Mouse (Mus musculus) heart, embryonic 13.5 days (tissue): Measurements from ENCODE around the gene Ccdc113. TPM values are rescaled to one million over a fixed set of nuclear protein-coding genes. Genes with fewer than 3 reads are reported as not detected.
A peak's percentile ranks its signal among the peaks of the same experiment; 100 is the strongest.

Experiments used
- ATAC-seq: fragments of 200-750 bp; cut with Nextera tagmentation; 2 replicates; pipeline ENCODE4 v1.8.0; 2017; ENCODE audit warnings: moderate TSS enrichment; ENCODE audit not compliant: insufficient number of reproducible peaks, low FRiP score, low TSS enrichment; ENCODE audit errors: extremely low read depth
- H3K27ac ChIP-seq: fragments of 300-500 bp; sonication (generic); replicated peaks from 2 replicates; pipeline ENCODE4 v1.5.1; 2015; ENCODE audit warnings: moderate library complexity, mild to moderate bottlenecking, inconsistent platforms
- H3K27me3 ChIP-seq: fragments of 300-500 bp; sonication (generic); replicated peaks from 2 replicates; pipeline ENCODE4 v1.6.1; 2015; ENCODE audit warnings: mild to moderate bottlenecking, inconsistent platforms
- H3K36me3 ChIP-seq: fragments of 300-500 bp; sonication (generic); 2 replicates; pipeline ENCODE4 v1.6.1; 2015; ENCODE audit warnings: mild to moderate bottlenecking, inconsistent platforms
- H3K4me1 ChIP-seq: fragments of 300-500 bp; sonication (generic); 2 replicates; pipeline ENCODE4 v1.6.1; 2015; ENCODE audit warnings: inconsistent platforms
- H3K4me2 ChIP-seq: fragments of 300-500 bp; sonication (generic); 2 replicates; pipeline ENCODE4 v1.6.1; 2015; ENCODE audit warnings: inconsistent platforms, mild to moderate bottlenecking, moderate library complexity
- H3K4me3 ChIP-seq: fragments of 300-500 bp; sonication (generic); 2 replicates; pipeline ENCODE4 v1.5.1; 2015; ENCODE audit warnings: moderate library complexity, mild to moderate bottlenecking, inconsistent platforms
- H3K9ac ChIP-seq: fragments of 300-500 bp; sonication (generic); 2 replicates; pipeline ENCODE4 v1.6.1; 2015; ENCODE audit warnings: inconsistent platforms, mild to moderate bottlenecking, moderate library complexity
- H3K9me3 ChIP-seq: fragments of 300-500 bp; sonication (generic); 2 replicates; pipeline ENCODE4 v1.6.1; 2016; ENCODE audit warnings: inconsistent platforms
- WGBS: fragments of 180-500 bp; shearing (Covaris S2); methylation state at CpG from one replicate; pipeline ENCODE4 v1.1.7; 2015; ENCODE audit warnings: mixed read lengths; 5-methylcytosine and 5-hydroxymethylcytosine counted together
- polyA plus RNA-seq: library from polyadenylated mRNA; unstranded; fragments of >200 nt; fragmentation: Nextera tagmentation; extraction: Ambion mirVana; gene quantifications from 2 replicates; pipeline ENCODE4 v1.2.1, GENCODE M21; 2015

Gene Ccdc113
- polyA plus RNA-seq, 1 experiment from 2014 or later, result 2.2 TPM

DNA sequence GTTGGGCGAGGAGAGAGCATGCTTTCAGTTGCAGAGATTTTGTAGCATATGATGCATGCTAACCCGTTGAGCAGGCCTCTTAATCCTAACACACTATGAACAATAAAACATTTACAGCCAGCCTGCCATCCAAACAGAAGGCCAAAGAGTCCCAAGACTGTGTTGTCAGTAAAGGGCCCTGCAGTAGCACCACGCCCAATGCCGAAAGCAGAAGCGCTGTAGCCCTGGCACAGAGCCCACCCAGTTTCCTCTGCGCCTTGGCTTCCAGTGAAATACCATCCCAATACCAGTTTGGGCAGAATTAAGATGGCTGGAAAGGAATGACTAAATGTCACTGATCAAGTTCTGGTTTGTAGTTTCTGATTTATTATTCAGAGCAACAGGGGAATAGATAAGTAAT is 8.3 kb downstream of the Ccdc113 start:
- no peak overlapping the region for H3K27ac ChIP-seq
- 86% methylated on average over 6 of the region's 6 CpGs for WGBS
- no peaks in the 10 kb centered on the region for H3K27me3 ChIP-seq
- 0 out of 2 replicates have a peak, but pooled peaks cover 3% of the 10 kb centered on the region for H3K9me3 ChIP-seq
- H3K4me1 ChIP-seq, result no peaks in the 10 kb centered on the region; the same call in 1 of the 2 replicates
- no peak overlapping the region for H3K4me3 ChIP-seq
- H3K9ac ChIP-seq, result no peak overlapping the region
- ATAC-seq, result no peak
- no peaks in the 10 kb centered on the region; the same call in 1 of the 2 replicates for H3K36me3 ChIP-seq
- H3K4me2 ChIP-seq, result no peak overlapping the region

DNA sequence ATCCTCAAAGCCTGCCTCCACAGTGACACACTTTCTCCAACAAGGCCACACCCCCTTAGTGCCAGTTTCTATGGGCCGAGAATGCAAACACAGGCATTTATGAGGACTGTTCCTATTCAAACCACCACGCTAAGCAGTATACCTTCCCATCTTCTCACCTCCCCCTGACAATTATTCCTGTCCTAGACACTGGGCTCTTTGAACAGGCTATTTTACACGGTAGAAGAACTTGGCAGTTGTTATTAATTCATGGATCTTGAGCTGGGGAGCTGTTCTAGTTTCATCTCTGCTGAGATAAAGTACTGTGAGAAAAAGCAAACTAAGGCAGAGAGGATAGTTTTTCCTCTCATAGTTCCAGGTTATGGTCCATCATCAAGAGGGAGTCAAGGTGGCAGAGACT is 9.2 kb downstream of the Ccdc113 start:
- 83% methylated on average over 3 of the region's 3 CpGs for WGBS
- Histone ChIP-seq H3K9me3 (0 out of 2 replicates have a peak, but pooled peaks cover 3% of the 10 kb centered on the region), H3K4me1 (peaks cover 5% of the 10 kb centered on the region), H3K27me3 (no peaks in the 10 kb centered on the region), H3K4me3 (no peak overlapping the region), H3K27ac (no peak overlapping the region), H3K9ac (no peak overlapping the region), H3K36me3 (no peaks in the 10 kb centered on the region; the same call in 1 of the 2 replicates), H3K4me2 (no peak overlapping the region)
- ATAC-seq, result no peak

DNA sequence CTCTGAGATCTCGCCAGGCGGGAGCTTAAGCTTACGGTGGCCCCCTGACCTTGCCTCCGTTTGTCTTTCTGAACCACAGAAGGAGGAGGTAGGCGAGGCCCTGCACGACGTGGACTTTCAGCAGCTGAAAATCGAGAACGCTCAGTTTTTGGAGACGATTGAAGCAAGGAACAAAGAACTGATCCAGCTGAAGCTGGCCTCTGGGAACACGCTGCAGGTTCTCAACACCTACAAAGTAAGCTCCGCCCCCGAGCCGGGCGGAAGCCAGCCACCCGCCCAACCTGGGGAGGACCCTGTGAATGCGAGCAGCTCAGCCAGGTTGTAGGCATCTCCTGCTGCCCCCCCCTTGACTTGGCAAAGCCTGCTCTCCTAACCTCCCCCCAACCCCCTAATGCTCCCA is 11.9 kb downstream of the Ccdc113 start:
- H3K9me3 ChIP-seq, result 0 out of 2 replicates have a peak, but pooled peaks cover 3% of the 10 kb centered on the region
- no peak overlapping the region for H3K4me3 ChIP-seq
- H3K4me2 ChIP-seq, result no peak overlapping the region
- no peak overlapping the region for H3K27ac ChIP-seq
- no peaks in the 10 kb centered on the region; the same call in 1 of the 2 replicates for H3K36me3 ChIP-seq
- WGBS, result 68% methylated on average over 17 of the region's 17 CpGs
- H3K9ac ChIP-seq, result no peak overlapping the region
- peaks cover 16% of the 10 kb centered on the region for H3K4me1 ChIP-seq
- ATAC-seq, result no peak
- H3K27me3 ChIP-seq, result no peaks in the 10 kb centered on the region

DNA sequence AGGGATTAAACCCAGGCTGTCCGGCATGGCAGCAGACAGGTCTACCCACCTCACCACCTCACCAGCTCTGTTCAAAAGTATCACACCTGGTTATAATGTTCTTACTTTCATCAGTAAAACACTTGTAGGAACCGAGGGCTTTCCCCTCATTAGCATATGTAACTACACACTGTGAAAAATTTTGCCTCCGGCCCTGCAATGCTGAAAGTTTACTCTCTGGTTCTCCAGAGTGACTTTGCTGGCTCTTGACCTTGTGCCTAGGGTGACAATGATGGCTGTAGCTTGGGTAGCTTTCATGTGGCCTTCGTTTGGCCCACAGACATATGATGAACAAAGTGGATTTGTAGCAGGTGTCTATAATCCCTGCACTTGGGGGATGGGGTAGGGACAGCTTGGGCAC is 13.1 kb downstream of the Ccdc113 start:
- Histone ChIP-seq H3K9me3 (0 out of 2 replicates have a peak, but pooled peaks cover 3% of the 10 kb centered on the region), H3K4me2 (no peak overlapping the region), H3K27ac (no peak overlapping the region), H3K4me3 (no peak overlapping the region), H3K36me3 (no peaks in the 10 kb centered on the region; the same call in 1 of the 2 replicates), H3K4me1 (peaks cover 16% of the 10 kb centered on the region), H3K27me3 (no peaks in the 10 kb centered on the region), H3K9ac (no peak overlapping the region)
- WGBS, result 79% methylated on average over 4 of the region's 4 CpGs
- no peak for ATAC-seq

DNA sequence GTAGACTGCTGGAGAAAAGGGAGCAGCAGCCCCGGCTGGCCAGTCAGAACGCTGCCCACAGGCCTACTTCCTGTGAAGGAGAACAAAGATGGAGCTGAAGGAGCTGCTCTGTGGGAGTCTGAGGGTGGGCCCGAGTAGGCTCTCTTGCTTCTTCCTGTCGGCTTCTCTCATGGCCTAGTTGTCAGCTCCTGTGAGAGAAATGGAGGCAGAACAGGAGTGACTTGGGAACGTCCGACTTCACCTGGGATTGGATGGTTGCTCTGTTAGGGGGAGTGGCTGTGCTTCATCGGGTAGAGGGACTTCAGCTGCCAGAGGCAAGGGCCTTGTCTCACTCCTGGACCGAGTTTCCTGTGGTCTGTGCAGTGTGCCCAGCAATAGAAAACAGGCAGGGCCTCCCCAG is 14.0 kb downstream of the Ccdc113 start:
- Histone ChIP-seq H3K27me3 (no peaks in the 10 kb centered on the region), H3K36me3 (no peaks in the 10 kb centered on the region; the same call in 1 of the 2 replicates), H3K9me3 (no peaks in the 10 kb centered on the region), H3K4me2 (no peak overlapping the region), H3K9ac (0 out of 2 replicates have a peak overlapping the region, but pooled peaks have one; percentile 2), H3K4me3 (no peak overlapping the region), H3K27ac (peak overlapping the region; percentile 10; the same call in 1 of the 2 replicates), H3K4me1 (peaks cover 16% of the 10 kb centered on the region)
- no peak for ATAC-seq
- WGBS, result 49% methylated on average over 8 of the region's 8 CpGs

- no peaks in the 10 kb centered on the region for H3K36me3 ChIP-seq
- H3K4me1 ChIP-seq, result peaks cover 16% of the 10 kb centered on the region
- H3K27ac ChIP-seq, result no peak overlapping the region
- no peak overlapping the region for H3K4me2 ChIP-seq
- H3K27me3 ChIP-seq, result no peaks in the 10 kb centered on the region
- no peak overlapping the region for H3K9ac ChIP-seq
- H3K9me3 ChIP-seq, result no peaks in the 10 kb centered on the region
- no peak; the same call in 1 of the 2 replicates for ATAC-seq
- H3K4me3 ChIP-seq, result no peak overlapping the region
- WGBS, result 59% methylated on average over 16 of the region's 16 CpGs
Measured at GRCm38 (mm10) chr8:95549871-95550829, 16.3 kb downstream of the Ccdc113 start.

GRCm38 (mm10) chr8:95551577-95551976 is 17.7 kb downstream of the Ccdc113 start:
- Histone ChIP-seq H3K4me2 (no peak overlapping the region), H3K9me3 (no peaks in the 10 kb centered on the region), H3K27me3 (no peaks in the 10 kb centered on the region), H3K4me3 (no peak overlapping the region), H3K9ac (no peak overlapping the region), H3K36me3 (no peaks in the 10 kb centered on the region), H3K27ac (no peak overlapping the region), H3K4me1 (peaks cover 16% of the 10 kb centered on the region)
- 66% methylated on average over 4 of the region's 4 CpGs for WGBS
- ATAC-seq, result no peak

DNA sequence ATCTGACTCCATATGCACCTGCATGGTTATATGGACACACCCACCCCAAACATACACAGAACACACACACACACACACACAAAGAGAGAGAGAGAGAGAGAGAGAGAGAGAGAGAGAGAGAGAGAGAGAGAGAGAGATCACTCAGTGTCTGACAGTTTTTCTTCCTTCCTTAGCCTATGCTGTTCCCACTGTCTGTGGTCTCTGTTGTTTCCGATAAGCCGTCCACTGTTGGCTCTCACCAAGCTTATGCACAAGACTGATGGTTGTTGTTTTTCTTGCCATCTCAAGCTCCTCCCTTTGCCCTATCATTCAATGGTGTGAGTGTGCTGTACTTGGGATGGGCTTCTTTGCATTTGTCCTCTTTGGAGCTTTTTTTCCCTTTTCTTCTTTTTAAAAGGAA is 22.1 kb downstream of the Ccdc113 start:
- no peak overlapping the region for H3K4me2 ChIP-seq
- no peaks in the 10 kb centered on the region for H3K9me3 ChIP-seq
- no peaks in the 10 kb centered on the region for H3K4me1 ChIP-seq
- no peaks in the 10 kb centered on the region for H3K27me3 ChIP-seq
- H3K9ac ChIP-seq, result no peak overlapping the region
- H3K4me3 ChIP-seq, result no peak overlapping the region
- no peak for ATAC-seq
- H3K36me3 ChIP-seq, result no peaks in the 10 kb centered on the region
- no peak overlapping the region for H3K27ac ChIP-seq
- WGBS, result 83% methylated on average over 2 of the region's 2 CpGs

GRCm38 (mm10) chr8:95566217-95566616 is 32.3 kb downstream of the Ccdc113 start:
- H3K4me1 ChIP-seq, result peaks cover 10% of the 10 kb centered on the region
- no peaks in the 10 kb centered on the region for H3K36me3 ChIP-seq
- no peak overlapping the region for H3K9ac ChIP-seq
- no peak for ATAC-seq
- H3K27ac ChIP-seq, result no peak overlapping the region
- H3K27me3 ChIP-seq, result no peaks in the 10 kb centered on the region
- H3K4me3 ChIP-seq, result no peak overlapping the region
- no peak overlapping the region for H3K4me2 ChIP-seq
- H3K9me3 ChIP-seq, result peaks cover 6% of the 10 kb centered on the region
- WGBS, result 55% methylated on average over 4 of the region's 4 CpGs

- Histone ChIP-seq H3K4me3 (no peak overlapping the region), H3K9me3 (peaks cover 9% of the 10 kb centered on the region), H3K27me3 (no peaks in the 10 kb centered on the region), H3K9ac (no peak overlapping the region), H3K36me3 (no peaks in the 10 kb centered on the region), H3K4me2 (no peak overlapping the region), H3K4me1 (peaks cover 10% of the 10 kb centered on the region), H3K27ac (no peak overlapping the region)
- WGBS, result 74% methylated on average over 6 of the region's 6 CpGs
- ATAC-seq, result no peak
Measured at GRCm38 (mm10) chr8:95566809-95567208, 32.9 kb downstream of the Ccdc113 start.

- Histone ChIP-seq H3K36me3 (no peaks in the 10 kb centered on the region), H3K27me3 (no peaks in the 10 kb centered on the region), H3K27ac (no peak overlapping the region), H3K4me3 (no peak overlapping the region), H3K9me3 (peaks cover 9% of the 10 kb centered on the region), H3K4me1 (peaks cover 5% of the 10 kb centered on the region; the same call in 1 of the 2 replicates), H3K9ac (no peak overlapping the region), H3K4me2 (no peak overlapping the region)
- WGBS, result 81% methylated on average over 5 of the region's 5 CpGs
- no peak for ATAC-seq
Measured at GRCm38 (mm10) chr8:95573146-95573545, 39.3 kb downstream of the Ccdc113 start.
